Mouse (Mus musculus): ENCODE measurements at regions not wholly inside any gene's neighbourhood (a gene's known extent, or its start where the extent isn't known, plus 50 kb on each side); places are given as distances from the start of the nearest gene placed in this dataset.

- TF ChIP-seq POLR2A (IDR thresholded peaks at IDR 0.05; ENCODE audit: low read depth, low read length) (no peak), MXI1 (IDR thresholded peaks at IDR 0.05; ENCODE audit: low read depth, low read length) (no peak), ZC3H11A (IDR thresholded peaks at IDR 0.05; ENCODE audit: low read depth, low read length) (no peak), NRF1 (IDR thresholded peaks at IDR 0.05; ENCODE audit: low read depth, low read length) (no peak), BHLHE40 (IDR thresholded peaks at IDR 0.05; ENCODE audit: low read depth, low read length) (no peak)
Observed at GRCm38 (mm10) chr5:85750893-85751292, 314.5 kb downstream of the Cenpc1 start.

All from CH12.LX (cell line).